Mouse (Mus musculus) MEL (cell line): ENCODE data around the gene Fam151a. TPM values are rescaled to one million over a fixed set of nuclear protein-coding genes. Genes with fewer than 3 reads are reported as not detected.

ENCODE experiments used
- DNase-seq: peaks from one replicate; pipeline ENCODE4 v3.0.0; 2011; ENCODE audit warnings: low read depth, low spot score
- H3K27ac ChIP-seq: 2 replicates; pipeline ENCODE4 v1.5.1; 2012; ENCODE audit warnings: low read depth, mild to moderate bottlenecking, control low read depth, low read length, moderate library complexity; ENCODE audit not compliant: control insufficient read depth
- H3K27me3 ChIP-seq, 2 experiments: fragments of 150-350 bp in 1 of 2; sonication (generic) in 1 of 2; 2 replicates each; pipeline ENCODE4 v1.6.1; 2012; ENCODE audit warnings: low read length in 2 of 2, mild to moderate bottlenecking in 2 of 2, improper control_type of control experiment in 1 of 2, moderate library complexity in 1 of 2; ENCODE audit not compliant: insufficient read depth in 2 of 2, control insufficient read depth in 1 of 2
- H3K36me3 ChIP-seq, 2 experiments: 2 replicates each; pipeline ENCODE4 v1.6.1; 2012 to 2014; ENCODE audit warnings: low read length in 2 of 2, improper control_type of control experiment in 1 of 2, inconsistent platforms in 1 of 2, mild to moderate bottlenecking in 1 of 2; ENCODE audit not compliant: insufficient read depth in 2 of 2, control insufficient read depth in 1 of 2
- H3K4me1 ChIP-seq, 2 experiments: fragments of 150-350 bp in 1 of 2; sonication (generic) in 1 of 2; 2 replicates each; pipeline ENCODE4 v1.6.1; 2012; ENCODE audit warnings: low read length in 2 of 2, improper control_type of control experiment in 1 of 2, mild to moderate bottlenecking in 1 of 2; ENCODE audit not compliant: insufficient read depth in 2 of 2, control insufficient read depth in 1 of 2
- H3K4me3 ChIP-seq, 2 experiments: fragments of 150-350 bp in 1 of 2; sonication (generic) in 1 of 2; 2 replicates each; pipeline ENCODE4 v1.5.1; 2012; ENCODE audit warnings: low read depth in 2 of 2, low read length in 2 of 2, mild to moderate bottlenecking in 2 of 2, moderate library complexity in 2 of 2, control low read depth in 1 of 2, improper control_type of control experiment in 1 of 2; ENCODE audit not compliant: control insufficient read depth in 1 of 2, insufficient read depth in 1 of 2
- H3K79me2 ChIP-seq: 2 replicates; pipeline ENCODE4 v1.6.1; 2012; ENCODE audit warnings: mild to moderate bottlenecking, low read length, moderate library complexity; ENCODE audit not compliant: control insufficient read depth, poor library complexity, insufficient read depth
- H3K9ac ChIP-seq: 2 replicates; pipeline ENCODE4 v1.6.1; 2012; ENCODE audit warnings: low read depth, mild to moderate bottlenecking, control low read depth, low read length, moderate library complexity; ENCODE audit not compliant: control insufficient read depth, poor library complexity, severe bottlenecking
- H3K9me3 ChIP-seq: fragments of 150-350 bp; sonication (generic); replicated peaks from 2 replicates; pipeline ENCODE4 v1.6.1; 2012; ENCODE audit warnings: mild to moderate bottlenecking, low read length, improper control_type of control experiment, moderate library complexity; ENCODE audit not compliant: insufficient read depth
- BHLHE40 ChIP-seq: IDR thresholded peaks from 2 replicates; pipeline ENCODE4 v1.6.1; 2012; ENCODE audit warnings: low read depth, mild to moderate bottlenecking, inconsistent platforms, low read length, improper control_type of control experiment, borderline replicate concordance
- CHD1 ChIP-seq: IDR thresholded peaks from 2 replicates; pipeline ENCODE4 v1.6.1; 2012; ENCODE audit warnings: low read depth, mild to moderate bottlenecking, inconsistent platforms, low read length, improper control_type of control experiment
- ELF1 ChIP-seq: IDR thresholded peaks from 2 replicates; pipeline ENCODE4 v1.6.1; 2014; ENCODE audit warnings: low read depth, mild to moderate bottlenecking, inconsistent platforms, low read length, improper control_type of control experiment, moderate library complexity
- EP300 ChIP-seq, 2 experiments: IDR thresholded peaks; 2 replicates each; pipeline ENCODE4 v1.6.1; 2011; ENCODE audit warnings: improper control_type of control experiment in 2 of 2, low read length in 2 of 2, low read depth in 1 of 2, mild to moderate bottlenecking in 1 of 2
- ETS1 ChIP-seq: IDR thresholded peaks from 2 replicates; pipeline ENCODE4 v1.6.1; 2012; ENCODE audit warnings: low read depth, mild to moderate bottlenecking, inconsistent platforms, low read length, improper control_type of control experiment, moderate library complexity
- GABPA ChIP-seq: IDR thresholded peaks from 2 replicates; pipeline ENCODE4 v1.6.1; 2012; ENCODE audit warnings: low read depth, mild to moderate bottlenecking, inconsistent platforms, low read length, improper control_type of control experiment, moderate library complexity
- GATA1 ChIP-seq: IDR thresholded peaks from 2 replicates; pipeline ENCODE4 v1.6.1; 2011; ENCODE audit warnings: low read depth, low read length, improper control_type of control experiment
- HCFC1 ChIP-seq: IDR thresholded peaks from 2 replicates; pipeline ENCODE4 v1.6.1; 2012; ENCODE audit warnings: low read depth, mild to moderate bottlenecking, inconsistent platforms, low read length, improper control_type of control experiment, moderate library complexity
- KAT2A ChIP-seq: conservative IDR thresholded peaks from 2 replicates; pipeline ENCODE4 v1.6.1; 2012; ENCODE audit warnings: low read depth, low read length, improper control_type of control experiment, inconsistent platforms
- MAFK ChIP-seq: IDR thresholded peaks from 2 replicates; pipeline ENCODE4 v1.6.1; 2011; ENCODE audit warnings: low read depth, mild to moderate bottlenecking, low read length, improper control_type of control experiment, borderline replicate concordance
- MAX ChIP-seq: IDR thresholded peaks from 2 replicates; pipeline ENCODE4 v1.6.1; 2011; ENCODE audit warnings: low read length, improper control_type of control experiment
- MAZ ChIP-seq: IDR thresholded peaks from 2 replicates; pipeline ENCODE4 v1.6.1; 2012; ENCODE audit warnings: low read depth, mild to moderate bottlenecking, inconsistent platforms, low read length, improper control_type of control experiment
- MEF2A ChIP-seq: IDR thresholded peaks from 2 replicates; pipeline ENCODE4 v1.6.1; 2014; ENCODE audit warnings: low read depth, mild to moderate bottlenecking, inconsistent platforms, low read length, improper control_type of control experiment; ENCODE audit not compliant: poor library complexity, insufficient replicate concordance, severe bottlenecking; ENCODE audit errors: extremely low read depth
- MXI1 ChIP-seq: IDR thresholded peaks from 2 replicates; pipeline ENCODE4 v1.6.1; 2011; ENCODE audit warnings: mild to moderate bottlenecking, low read depth, low read length, improper control_type of control experiment
- MYC ChIP-seq: IDR thresholded peaks from 2 replicates; pipeline ENCODE4 v1.6.1; 2011; ENCODE audit warnings: low read depth, mild to moderate bottlenecking, low read length, improper control_type of control experiment, moderate library complexity
- POLR2A ChIP-seq, 2 experiments: IDR thresholded peaks; 2 replicates each; pipeline ENCODE4 v1.6.1; 2011 to 2012; ENCODE audit warnings: low read length in 2 of 2, mild to moderate bottlenecking in 2 of 2, control low read depth in 1 of 2, improper control_type of control experiment in 1 of 2, low read depth in 1 of 2, moderate library complexity in 1 of 2; ENCODE audit not compliant: control insufficient read depth in 1 of 2, insufficient read depth in 1 of 2, poor library complexity in 1 of 2
- POLR2AphosphoS5 ChIP-seq: IDR thresholded peaks from 2 replicates; pipeline ENCODE4 v1.6.1; 2012; ENCODE audit warnings: low read depth, borderline replicate concordance, mild to moderate bottlenecking, inconsistent platforms, low read length, moderate library complexity, mixed read lengths
- RAD21 ChIP-seq: IDR thresholded peaks from 2 replicates; pipeline ENCODE4 v1.6.1; 2011; ENCODE audit warnings: mild to moderate bottlenecking, low read depth, low read length, improper control_type of control experiment
- SMC3 ChIP-seq: IDR thresholded peaks from 2 replicates; pipeline ENCODE4 v1.6.1; 2011; ENCODE audit warnings: low read depth, low read length, improper control_type of control experiment
- TBP ChIP-seq: IDR thresholded peaks from 2 replicates; pipeline ENCODE4 v1.8.0; 2011; ENCODE audit warnings: low read depth, low read length, improper control_type of control experiment
- TCF12 ChIP-seq: IDR thresholded peaks from 2 replicates; pipeline ENCODE4 v1.6.1; 2014; ENCODE audit warnings: low read depth, mild to moderate bottlenecking, inconsistent platforms, low read length, improper control_type of control experiment, moderate library complexity
- USF1 ChIP-seq: IDR thresholded peaks from 2 replicates; pipeline ENCODE4 v1.6.1; 2014; ENCODE audit warnings: low read depth, mild to moderate bottlenecking, inconsistent platforms, low read length, improper control_type of control experiment, moderate library complexity
- USF2 ChIP-seq, 2 experiments: IDR thresholded peaks; 2 replicates each; pipeline ENCODE4 v1.6.1; 2011 to 2012; ENCODE audit warnings: improper control_type of control experiment in 2 of 2, low read length in 2 of 2, borderline replicate concordance in 1 of 2, inconsistent platforms in 1 of 2, low read depth in 1 of 2, mild to moderate bottlenecking in 1 of 2; ENCODE audit not compliant: insufficient read depth in 1 of 2
- ZC3H11A ChIP-seq: IDR thresholded peaks from 2 replicates; pipeline ENCODE4 v1.6.1; 2012; ENCODE audit warnings: low read depth, mild to moderate bottlenecking, inconsistent platforms, low read length, improper control_type of control experiment
- ZKSCAN1 ChIP-seq: IDR thresholded peaks from 2 replicates; pipeline ENCODE4 v1.6.1; 2012; ENCODE audit warnings: low read depth, mild to moderate bottlenecking, inconsistent platforms, low read length, improper control_type of control experiment, moderate library complexity
- ZMIZ1 ChIP-seq: IDR thresholded peaks from 2 replicates; pipeline ENCODE4 v1.6.1; 2012; ENCODE audit warnings: low read depth, mild to moderate bottlenecking, inconsistent platforms, low read length, improper control_type of control experiment, moderate library complexity
- polyA plus RNA-seq, 2 experiments: library from polyadenylated mRNA; stranded (reverse) in 1 of 2; unstranded in 1 of 2; fragments of >175 nt in 1 of 2; fragments of >200 nt in 1 of 2; gene quantifications; 2 replicates each; pipeline versions ENCODE4 v1.2.1 to v1.2.4; 2012; ENCODE audit warnings: low replicate concordance in 2 of 2, low read depth in 1 of 2; ENCODE audit not compliant: insufficient read length in 2 of 2, insufficient read depth in 1 of 2, missing spikeins in 1 of 2
- total RNA-seq: library from RNA; depleted of rRNA; stranded (reverse); fragments of 300-350 nt; gene quantifications from 2 replicates; pipeline ENCODE4 v1.2.3, GENCODE M21; 2012

Fam151a gene
- total and polyA plus RNA-seq, 3 experiments: 0.08 TPM; not detected in 2

GRCm38 (mm10) chr4:106783137-106783536 lies 49.4 kb downstream of the Fam151a start:
- no peak overlapping the region for H3K9ac ChIP-seq
- no peak overlapping the region for H3K4me3 ChIP-seq
- DNase-seq: no peak
- H3K79me2 ChIP-seq: no peaks in the 10 kb centered on the region
- H3K27ac ChIP-seq: no peak overlapping the region
- H3K9me3 ChIP-seq: no peaks in the 10 kb centered on the region
- H3K4me1 ChIP-seq: peaks cover 0 to 10% of the 10 kb centered on the region in 2 experiments; a peak in 2 of 4 replicates
- TF ChIP-seq MYC (no peak), SMC3 (no peak), RAD21 (no peak), ELF1 (no peak), USF2 (IDR thresholded peaks at IDR 0.05; ENCODE audit: borderline replicate concordance in 1 of 2, insufficient read depth in 1 of 2, low read depth in 1 of 2, low read length in 2 of 2) (no peak), BHLHE40 (no peak), TBP (no peak), TCF12 (no peak), USF1 (no peak), MAFK (no peak), GABPA (no peak), POLR2A (IDR thresholded peaks at IDR 0.05; ENCODE audit: control insufficient read depth in 1 of 2, insufficient read depth in 1 of 2, low read depth in 1 of 2, low read length in 2 of 2, poor library complexity in 1 of 2) (no peak), ZMIZ1 (no peak)
- H3K27me3 ChIP-seq: no peaks in the 10 kb centered on the region
- peaks cover 0 to 6% of the 10 kb centered on the region in 2 experiments; a peak in 2 of 4 replicates for H3K36me3 ChIP-seq

GRCm38 (mm10) chr4:106784806-106785205 lies 51.1 kb downstream of the Fam151a start:
- H3K9ac ChIP-seq: no peak overlapping the region
- H3K36me3 ChIP-seq: peaks cover 0 to 10% of the 10 kb centered on the region in 2 experiments; a peak in 2 of 4 replicates
- no peaks in the 10 kb centered on the region for H3K79me2 ChIP-seq
- no peaks in the 10 kb centered on the region for H3K27me3 ChIP-seq
- H3K4me1 ChIP-seq: peaks cover 0 to 17% of the 10 kb centered on the region in 2 experiments; a peak in 2 of 4 replicates
- H3K9me3 ChIP-seq: no peaks in the 10 kb centered on the region
- no peak overlapping the region for H3K4me3 ChIP-seq
- H3K27ac ChIP-seq: no peak overlapping the region
- TF ChIP-seq GATA1: no peak
- TF ChIP-seq KAT2A: no peak
- no peak for TF ChIP-seq ETS1
- no peak for TF ChIP-seq EP300 (IDR thresholded peaks at IDR 0.05; ENCODE audit: low read depth in 1 of 2, low read length in 2 of 2)
- no peak for TF ChIP-seq HCFC1
- TF ChIP-seq ZC3H11A: no peak
- TF ChIP-seq MAX: no peak
- no peak for TF ChIP-seq MEF2A
- TF ChIP-seq CHD1: no peak
- TF ChIP-seq MXI1: no peak
- no peak for TF ChIP-seq MAZ
- no peak for TF ChIP-seq ZKSCAN1
- TF ChIP-seq POLR2AphosphoS5: no peak
- no peak for DNase-seq
